Mouse (Mus musculus): ENCODE data around the gene Gpr108.

DNA sequence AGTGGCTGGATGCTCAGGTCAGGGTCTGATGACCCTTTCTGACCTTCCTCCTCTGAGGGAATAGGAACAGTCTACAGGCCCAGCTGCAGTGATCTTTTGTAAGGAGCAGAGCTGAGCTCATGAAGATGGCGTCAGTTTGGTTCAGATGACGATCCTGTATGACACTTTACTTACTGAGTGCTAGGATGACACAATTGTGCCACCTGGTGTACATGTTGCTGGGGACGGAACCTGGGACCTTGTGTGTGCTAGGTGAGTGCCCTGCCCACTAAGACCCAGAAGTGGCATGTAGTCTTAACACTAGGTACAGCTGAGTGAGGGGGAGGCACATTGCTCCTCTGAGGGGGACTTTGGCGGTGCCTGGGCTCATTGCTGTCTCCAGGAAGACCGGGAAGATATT, 35.7 kb upstream of the Gpr108 start:
- TF ChIP-seq POLR2A (IDR thresholded peaks at IDR 0.05; ENCODE audit: low read depth, low read length) (no peak), CTCF (IDR thresholded peaks at IDR 0.05; ENCODE audit: borderline replicate concordance, insufficient read depth, low read length) (no peak)

Measured in embryonic fibroblast, embryonic 13.5 days (primary cell).